Mouse (Mus musculus) hindlimb bud, embryonic 11.5 days (tissue): ENCODE results near the gene Gramd4.

ENCODE experiments used
- DNase-seq: peaks from one replicate; pipeline ENCODE4 v3.0.0-alpha.2; 2012; ENCODE audit warnings: low read depth, low spot score; ENCODE audit errors: extremely low spot score

Gene Gramd4

GRCm38 (mm10) chr15:86110361-86111103 lies 53.0 kb downstream of the Gramd4 start:
- DNase-seq, result no peak

DNA sequence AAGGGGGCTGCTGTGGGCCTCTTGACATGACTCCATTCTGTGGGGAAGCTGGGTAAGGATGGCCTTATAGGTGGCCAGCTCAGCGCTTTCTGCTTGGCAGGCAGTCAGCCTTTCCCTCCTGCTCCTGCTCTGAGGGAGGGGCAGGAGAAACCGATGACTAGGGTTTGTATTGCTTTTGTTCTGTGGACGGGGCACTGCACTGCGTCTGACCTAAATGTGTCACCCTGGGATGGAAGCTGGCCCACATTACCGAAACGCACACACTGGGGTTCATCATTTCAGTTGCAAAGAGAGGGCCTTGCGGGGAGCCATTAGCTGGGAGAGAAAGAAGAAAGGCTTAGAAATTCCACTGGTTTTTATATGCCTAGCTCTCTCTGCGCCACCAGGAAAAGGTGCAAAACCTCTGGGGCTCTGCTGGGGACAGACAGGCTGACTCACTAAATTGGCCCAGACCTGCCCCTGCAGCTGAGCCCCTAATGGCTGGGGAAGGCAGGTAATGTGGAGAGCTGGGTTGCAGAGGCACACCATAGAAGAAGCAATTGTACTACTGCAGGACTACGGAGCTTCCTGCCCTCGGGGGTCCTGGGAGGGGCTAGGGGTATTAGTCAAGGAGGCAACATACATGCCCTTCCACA lies 55.3 kb downstream of the Gramd4 start:
- no peak for DNase-seq

GRCm38 (mm10) chr15:86113342-86113710 lies 55.8 kb downstream of the Gramd4 start:
- no peak for DNase-seq

GRCm38 (mm10) chr15:86116421-86116820 lies 58.9 kb downstream of the Gramd4 start:
- no peak for DNase-seq

GRCm38 (mm10) chr15:86117115-86118100 lies 59.9 kb downstream of the Gramd4 start:
- DNase-seq, result no peak

- DNase-seq, result no peak
Measured at GRCm38 (mm10) chr15:86119186-86119585, 61.7 kb downstream of the Gramd4 start.

DNA sequence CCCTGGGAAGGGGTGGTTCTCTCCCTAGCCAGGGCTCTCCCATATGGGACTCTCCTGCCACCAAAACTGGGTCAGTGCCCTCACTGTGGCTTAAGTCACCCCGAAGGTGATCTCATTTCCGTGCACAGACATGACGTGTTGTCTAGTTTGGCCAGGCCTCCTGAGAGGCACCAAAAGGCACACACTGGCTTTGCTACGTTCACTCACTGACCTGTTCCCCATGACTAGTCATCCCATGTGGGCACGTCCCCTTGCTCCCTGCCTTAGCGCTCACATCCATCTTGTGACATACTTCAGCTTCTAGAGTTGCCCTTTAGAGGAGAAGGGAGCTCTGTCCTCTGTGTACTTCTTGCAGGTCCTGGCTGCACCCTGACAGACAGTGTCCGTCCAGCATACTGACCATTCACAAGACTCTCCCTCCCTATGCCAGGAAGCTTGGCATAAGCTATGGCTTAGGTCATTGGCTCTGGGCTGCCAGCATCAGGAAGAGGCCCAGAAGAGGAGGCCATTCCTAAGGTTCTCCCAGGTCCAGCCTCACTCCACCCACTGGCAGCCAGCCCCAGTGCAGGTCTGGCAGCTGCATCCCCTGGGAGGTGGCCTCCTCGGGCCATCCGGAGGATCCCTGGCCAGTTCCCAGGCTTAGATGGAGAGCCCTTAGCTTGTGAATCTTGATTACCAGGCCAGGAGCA lies 64.9 kb downstream of the Gramd4 start:
- no peak for DNase-seq

GRCm38 (mm10) chr15:86123409-86123808 lies 65.9 kb downstream of the Gramd4 start:
- DNase-seq, result no peak

GRCm38 (mm10) chr15:86124359-86124758 lies 66.9 kb downstream of the Gramd4 start:
- no peak for DNase-seq

DNA sequence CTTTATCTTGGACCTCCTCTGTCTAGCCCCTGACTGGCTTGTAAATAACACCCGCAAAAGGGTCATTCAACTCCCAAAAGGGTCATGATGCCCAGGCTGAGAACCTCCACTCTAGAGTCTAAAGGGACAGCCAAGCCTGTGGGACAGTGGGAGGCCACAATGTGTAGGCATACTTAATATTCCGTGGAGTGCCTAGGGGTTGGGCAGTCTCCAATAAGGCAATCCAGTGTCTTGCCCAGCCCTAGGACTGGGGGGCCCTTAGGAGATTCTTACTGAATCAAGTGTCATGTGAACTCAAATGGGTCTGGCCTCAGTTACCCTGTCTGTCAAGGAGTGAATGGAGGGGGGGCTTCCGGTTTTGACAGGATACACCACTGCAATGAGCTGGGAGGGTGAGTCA lies 71.5 kb downstream of the Gramd4 start:
- DNase-seq, result no peak

GRCm38 (mm10) chr15:86130657-86131056 lies 73.2 kb downstream of the Gramd4 start:
- no peak for DNase-seq

DNA sequence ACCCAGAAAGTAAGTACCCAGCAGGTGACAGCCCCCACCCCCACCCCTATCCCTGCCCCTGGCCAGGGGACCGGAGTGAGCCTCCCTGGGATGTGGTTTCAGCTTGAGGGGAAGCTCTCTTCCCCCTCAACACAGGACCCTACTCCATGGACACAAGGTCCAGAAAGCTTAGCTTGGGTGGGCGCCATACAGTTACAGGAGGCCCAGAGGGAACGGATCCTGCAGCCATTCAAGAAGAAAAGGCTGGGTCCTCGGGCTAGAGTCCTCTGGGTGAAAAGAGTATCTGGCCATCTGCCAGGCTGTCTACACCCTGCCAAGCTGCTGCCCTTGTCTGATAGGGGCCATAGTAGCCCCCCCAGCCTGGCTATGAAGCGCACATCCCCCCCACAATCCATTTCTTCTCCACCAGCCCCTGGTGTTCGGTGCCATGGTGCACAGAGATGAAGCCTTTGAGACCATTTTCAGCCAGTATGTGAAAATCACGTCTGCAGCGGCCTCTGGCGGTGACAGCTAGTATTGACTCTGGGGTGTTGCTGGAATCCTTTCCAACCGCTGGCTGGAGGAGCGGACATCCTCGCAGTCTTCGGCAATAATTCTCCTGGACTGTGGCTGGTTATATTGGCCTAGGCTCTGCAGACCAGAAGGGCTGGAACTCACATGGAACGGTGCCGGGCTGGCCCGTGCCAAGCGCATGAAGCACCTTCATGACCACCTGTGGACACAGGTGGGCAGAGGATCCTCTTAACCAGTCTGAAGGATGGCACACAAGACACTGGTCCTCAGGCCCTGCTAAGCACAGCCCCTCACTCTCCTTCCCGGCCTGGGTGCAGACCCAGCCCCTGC lies 77.7 kb downstream of the Gramd4 start:
- DNase-seq, result peak; percentile 57

DNA sequence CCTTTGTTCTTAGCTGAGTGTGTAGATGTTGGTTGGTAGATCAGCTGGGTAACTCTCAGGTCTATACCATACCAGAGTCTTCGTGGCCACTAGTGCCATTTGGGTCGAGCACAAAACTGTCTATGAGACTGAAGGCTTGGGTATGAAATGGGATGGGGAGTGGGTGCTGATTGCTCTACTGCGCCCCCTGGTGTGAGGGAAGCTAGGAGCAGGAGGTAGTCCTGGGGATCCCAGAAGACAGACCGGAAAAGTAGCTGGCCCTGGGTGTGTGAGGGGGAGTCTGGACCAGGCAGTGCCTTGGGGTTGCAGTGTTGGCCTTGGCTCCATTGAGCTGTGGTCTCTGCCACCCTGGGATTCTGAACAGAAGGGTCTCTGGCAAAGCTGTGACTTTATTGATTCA lies 80.1 kb downstream of the Gramd4 start:
- DNase-seq, result no peak

- DNase-seq, result peak; percentile 12
Measured at GRCm38 (mm10) chr15:86140323-86140722, 82.8 kb downstream of the Gramd4 start.

- no peak for DNase-seq
Measured at GRCm38 (mm10) chr15:86144577-86144976, 87.1 kb downstream of the Gramd4 start.

- DNase-seq, result no peak
Measured at GRCm38 (mm10) chr15:86145046-86145445, 87.6 kb downstream of the Gramd4 start.

DNA sequence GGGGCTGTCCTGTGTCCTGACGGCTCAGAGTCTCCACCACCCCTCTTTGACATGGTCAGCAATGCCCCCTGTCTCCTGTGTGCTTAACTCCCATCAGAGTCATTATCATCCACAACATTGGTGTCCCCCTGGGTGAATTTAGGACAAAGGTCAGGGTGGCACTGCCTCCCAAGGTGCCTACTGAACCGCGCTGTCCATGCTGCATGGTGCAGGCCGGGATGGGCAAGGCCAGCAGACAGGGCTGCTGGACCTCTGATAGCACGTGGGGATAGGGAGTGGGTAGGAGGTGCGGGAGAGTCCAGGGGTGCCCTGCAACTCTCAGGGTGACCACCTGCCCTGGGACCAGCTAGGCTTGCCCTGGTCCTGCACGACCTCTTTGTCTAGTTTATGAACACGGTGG lies 89.4 kb downstream of the Gramd4 start:
- DNase-seq, result no peak

DNA sequence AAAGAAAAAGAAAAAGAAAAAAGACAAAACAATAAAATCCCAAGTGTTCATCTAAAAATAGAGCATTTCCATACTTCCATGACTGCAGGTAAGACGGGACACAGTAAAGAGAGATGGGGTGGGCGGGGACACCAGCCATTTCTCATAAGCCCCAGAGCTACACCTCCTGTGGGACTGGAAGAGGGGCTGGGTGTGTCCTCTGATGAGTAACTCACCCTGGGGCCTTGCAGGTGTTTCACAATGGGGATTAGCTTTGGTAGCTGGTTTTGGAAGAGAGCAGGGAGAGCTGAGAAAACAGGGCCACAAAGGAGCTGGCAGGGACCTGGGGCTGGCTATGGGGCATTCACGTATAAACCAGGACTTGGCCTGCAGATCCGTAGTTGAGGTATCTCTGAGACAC lies 93.1 kb downstream of the Gramd4 start:
- DNase-seq, result no peak

DNA sequence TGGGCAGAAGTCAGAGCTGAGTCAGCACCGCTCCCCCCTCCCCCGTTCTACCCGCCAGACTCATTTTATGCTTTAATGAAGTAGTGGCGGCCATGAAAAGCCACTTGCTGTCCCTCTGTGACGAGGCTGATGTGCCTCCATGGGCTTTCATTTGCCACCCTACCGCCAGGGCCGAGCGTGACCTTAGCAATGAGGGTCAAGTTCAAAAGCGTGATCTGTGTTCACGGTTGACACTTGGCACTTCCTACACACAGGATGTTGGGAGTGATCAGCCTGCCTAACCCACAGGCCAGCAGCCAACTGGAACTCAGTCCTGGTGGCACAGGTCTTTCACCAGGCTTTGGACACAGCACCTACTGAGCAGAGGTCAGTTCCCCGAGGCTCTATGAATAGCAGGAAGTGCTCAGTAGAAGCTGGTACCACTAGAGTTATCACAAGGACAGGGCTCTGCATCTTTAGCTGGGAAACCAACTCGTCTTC lies 96.0 kb downstream of the Gramd4 start:
- DNase-seq, result no peak

- no peak for DNase-seq
Measured at GRCm38 (mm10) chr15:86156492-86156891, 99.0 kb downstream of the Gramd4 start.
